Mouse (Mus musculus): ENCODE results near the gene Tfdp2.

GRCm38 (mm10) chr9:96308816-96309215 is 112.7 kb downstream of the Tfdp2 start:
- no peak for TF ChIP-seq POLR2A (IDR thresholded peaks at IDR 0.05; ENCODE audit: borderline replicate concordance, control insufficient read depth, low read depth, low read length)
- no peak for TF ChIP-seq CTCF (IDR thresholded peaks at IDR 0.05; ENCODE audit: control insufficient read depth, insufficient read depth, low read length)
